Mouse (Mus musculus) heart, adult 8-10 months (tissue): ENCODE measurements around the gene Slc7a1. TPM values are rescaled to one million over a fixed set of nuclear protein-coding genes. Genes with fewer than 3 reads are reported as not detected.
"Not testable (repeated sequence)": the region's sequence is repeated elsewhere in the genome, so short reads cannot be mapped to it uniquely, and the experiment has no call there.

ENCODE experiments used
- DNase-seq: peaks from one replicate; pipeline ENCODE4 v3.0.0; 2022; ENCODE audit warnings: low spot score
- total RNA-seq, 4 experiments: library from RNA; stranded (reverse); gene quantifications; 2 replicates each; pipeline ENCODE4 v1.2.4; 2022

Gene Slc7a1
- total RNA-seq, 4 experiments from 2014 or later = 9.3 to 13.4 (median 10.9) TPM

DNA sequence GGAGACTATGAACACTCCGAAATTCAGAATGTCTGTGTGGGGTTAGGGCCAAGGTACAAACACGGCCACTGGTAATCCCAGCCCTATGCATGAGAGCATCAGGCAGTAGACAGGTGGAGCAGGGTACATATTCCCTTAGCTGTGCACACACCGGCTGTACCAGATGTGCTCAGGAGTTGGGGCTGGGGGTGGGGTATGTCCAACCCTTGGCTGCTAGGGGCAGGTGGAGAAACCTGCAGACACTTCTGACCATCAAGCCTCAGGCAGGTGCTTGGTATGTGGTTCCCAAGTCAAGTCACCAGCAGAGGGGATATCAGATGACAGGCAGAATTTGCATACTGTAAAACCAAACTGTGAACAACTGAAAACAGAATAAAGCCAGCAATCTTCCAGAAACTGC, 70.7 kb downstream of the Slc7a1 start:
- DNase-seq = no peak

DNA sequence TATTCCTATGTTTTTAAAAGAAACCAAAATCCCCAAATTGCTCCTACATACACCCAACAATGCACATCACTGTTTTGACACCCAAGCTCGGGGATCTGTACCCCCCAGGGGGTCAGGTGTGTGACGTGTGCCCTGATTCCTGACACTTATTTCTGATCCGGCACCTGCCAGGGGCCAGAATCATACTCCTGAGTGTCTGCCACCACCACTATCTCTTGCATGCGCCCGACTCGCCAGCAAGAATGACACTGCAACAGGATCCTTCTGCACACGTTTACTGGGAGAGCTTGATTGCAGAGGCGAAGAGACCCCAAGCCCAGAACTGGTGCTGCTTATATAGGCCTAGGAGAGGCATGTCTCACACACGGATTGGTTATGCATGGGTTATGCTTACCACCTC, 73.4 kb downstream of the Slc7a1 start:
- DNase-seq = not testable (repeated sequence)

DNA sequence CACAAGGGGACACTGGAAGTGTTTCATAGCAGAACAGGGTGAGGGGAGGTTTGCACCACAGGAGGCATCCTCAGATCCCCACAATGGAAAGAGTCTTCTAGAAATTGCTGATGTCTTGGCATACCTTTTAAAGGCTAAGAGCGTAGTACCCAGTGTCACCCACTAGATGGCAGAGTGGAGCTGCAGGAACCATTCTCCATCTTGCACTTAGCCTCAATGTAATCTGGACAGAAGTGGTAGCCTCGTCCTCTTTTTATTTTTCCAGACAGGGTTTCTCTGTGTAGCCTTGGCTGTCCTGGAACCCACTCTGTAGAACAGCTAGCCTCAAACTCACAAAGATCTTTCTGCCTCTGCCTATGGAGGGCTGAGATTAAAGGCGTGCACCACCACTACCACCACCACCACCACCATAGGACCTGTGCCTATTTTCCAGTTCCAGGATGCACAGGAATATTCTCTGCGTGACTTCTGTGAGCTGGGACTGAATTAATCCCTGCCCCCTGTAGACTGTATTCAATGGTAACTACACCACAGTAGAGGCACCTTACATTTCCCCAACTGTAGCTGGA, 74.3 kb downstream of the Slc7a1 start:
- no peak for DNase-seq

DNA sequence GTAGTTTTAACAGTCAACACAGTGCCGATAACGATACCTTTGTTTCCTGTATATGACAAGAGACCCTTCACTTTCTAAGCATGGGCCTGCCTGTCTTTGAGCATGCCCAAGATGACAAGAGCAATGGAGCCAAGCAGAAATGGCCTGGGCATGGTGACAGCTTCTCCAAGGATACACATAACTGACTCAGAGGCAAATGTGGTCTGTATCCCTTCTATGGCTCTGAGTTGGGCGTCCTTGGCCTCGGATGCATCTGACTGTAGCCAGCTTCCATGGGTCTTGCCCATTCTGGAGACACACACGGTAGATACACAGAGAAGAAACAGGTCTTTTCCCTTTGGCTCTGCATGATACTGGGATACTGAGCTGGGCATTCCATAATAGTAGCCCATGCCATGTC, 84.8 kb downstream of the Slc7a1 start:
- no peak for DNase-seq

DNA sequence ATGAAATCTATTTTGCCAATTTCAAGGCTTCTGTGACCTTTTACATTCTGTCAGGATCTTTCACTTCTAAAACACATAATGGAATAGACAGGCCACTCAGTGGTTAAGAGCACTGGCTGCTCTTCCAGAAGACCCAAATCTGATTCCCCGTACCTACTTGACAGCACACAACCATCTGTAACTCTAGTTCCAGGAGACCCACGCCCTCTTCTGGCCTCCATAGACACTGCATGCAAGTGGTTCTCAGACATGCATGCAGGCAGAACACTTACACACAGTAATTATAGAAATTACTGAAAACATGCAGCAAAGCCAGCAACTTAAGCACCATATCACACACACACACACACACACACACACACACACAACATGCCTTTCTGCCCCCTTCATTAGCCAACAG, 87.3 kb downstream of the Slc7a1 start:
- DNase-seq = no peak

DNA sequence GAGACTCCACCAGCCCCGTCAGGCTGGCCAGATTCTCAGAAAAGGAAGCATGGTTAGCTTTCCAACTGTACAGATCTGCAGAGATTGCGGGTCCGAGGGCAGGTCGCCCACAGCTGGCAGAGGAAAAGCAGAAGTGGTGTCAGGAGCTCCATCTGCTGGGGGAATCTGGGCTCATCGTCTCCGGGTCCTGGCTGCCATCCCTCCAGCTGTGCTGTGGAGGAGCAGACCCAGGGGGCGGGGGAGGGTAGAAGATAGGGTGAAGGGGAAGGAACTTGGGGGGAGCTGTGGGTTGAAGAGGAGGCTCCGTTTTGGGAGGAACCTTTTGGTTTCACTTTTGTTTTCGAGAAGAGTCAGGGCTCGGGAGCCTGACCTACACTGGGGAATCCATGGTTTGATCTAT, 88.9 kb downstream of the Slc7a1 start:
- DNase-seq = no peak

DNA sequence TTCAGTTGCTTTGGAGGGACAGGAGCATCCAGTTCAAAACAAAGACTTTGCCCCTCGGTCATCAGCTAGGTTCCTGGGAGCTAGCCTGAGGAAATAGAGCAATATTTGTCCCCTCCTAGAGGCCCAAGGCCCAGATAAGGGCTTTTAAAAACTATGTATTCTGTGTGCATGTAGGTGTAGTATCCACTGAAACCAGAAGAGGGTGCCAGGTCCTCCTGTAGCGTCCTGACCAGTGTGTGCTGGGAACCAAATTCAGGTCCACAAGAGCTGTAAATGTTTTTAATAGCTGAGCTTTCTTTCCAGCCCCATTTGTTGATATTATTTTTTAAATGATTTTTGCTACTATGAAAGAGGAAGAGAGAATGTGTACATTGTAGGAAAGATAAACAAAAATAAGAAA, 95.6 kb downstream of the Slc7a1 start:
- DNase-seq = no peak

DNA sequence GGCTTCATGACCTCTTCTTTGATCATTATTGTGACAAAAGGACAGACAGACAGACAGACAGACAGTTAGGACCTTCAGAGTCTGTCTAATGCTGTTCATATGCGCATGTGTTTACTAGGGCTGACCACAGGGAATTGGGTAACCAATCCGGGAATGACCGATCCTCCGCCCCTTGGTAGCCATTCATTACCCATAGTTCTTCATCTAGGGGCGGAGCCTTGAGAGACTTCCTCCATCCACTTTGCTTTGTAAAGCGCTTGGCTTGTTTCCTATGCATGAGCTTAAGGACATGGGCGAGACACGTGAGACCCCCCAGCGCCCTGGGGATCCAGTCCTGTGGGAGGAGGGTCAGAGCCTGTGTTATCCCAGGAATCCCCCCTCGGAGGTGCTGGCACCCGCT, 96.7 kb downstream of the Slc7a1 start:
- no peak for DNase-seq

DNA sequence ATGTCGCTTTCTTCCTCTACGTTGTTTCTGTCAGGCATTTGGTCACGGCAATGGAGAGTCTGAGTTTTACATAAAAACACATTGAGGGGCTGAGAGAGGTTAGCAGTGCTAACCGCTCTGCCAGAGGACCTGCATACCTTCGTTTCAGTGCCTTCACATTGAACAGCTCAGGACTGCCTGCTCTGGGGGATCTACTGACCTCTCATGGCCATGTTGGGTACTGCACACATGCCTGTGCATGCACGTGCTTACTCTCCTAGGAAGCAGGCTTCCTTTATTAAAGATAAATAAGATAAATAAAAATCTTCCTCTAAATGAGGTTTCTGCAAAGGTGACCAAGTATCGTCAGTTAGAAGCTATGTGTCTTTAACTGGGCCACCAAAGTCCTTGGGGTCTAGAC, 106.4 kb downstream of the Slc7a1 start:
- no peak for DNase-seq

DNA sequence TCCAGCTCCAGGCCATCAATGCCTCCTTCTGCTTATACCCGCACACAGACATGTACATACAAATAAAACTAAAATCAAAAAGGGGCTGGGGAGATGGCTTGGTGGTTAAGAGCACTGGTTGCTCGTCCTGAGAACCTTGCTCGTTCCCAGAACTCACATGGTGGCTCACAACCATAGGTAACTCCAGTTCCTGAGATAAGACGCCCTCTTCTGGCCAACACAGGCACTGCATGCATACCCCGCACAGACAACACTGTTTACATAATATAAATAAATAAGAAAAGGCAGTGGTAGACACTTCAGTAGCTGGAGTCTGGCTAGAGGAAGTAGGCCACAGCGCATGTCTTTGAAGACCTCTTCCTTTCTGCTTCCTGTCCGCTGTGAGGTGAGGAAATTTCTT, 106.8 kb downstream of the Slc7a1 start:
- no peak for DNase-seq

DNA sequence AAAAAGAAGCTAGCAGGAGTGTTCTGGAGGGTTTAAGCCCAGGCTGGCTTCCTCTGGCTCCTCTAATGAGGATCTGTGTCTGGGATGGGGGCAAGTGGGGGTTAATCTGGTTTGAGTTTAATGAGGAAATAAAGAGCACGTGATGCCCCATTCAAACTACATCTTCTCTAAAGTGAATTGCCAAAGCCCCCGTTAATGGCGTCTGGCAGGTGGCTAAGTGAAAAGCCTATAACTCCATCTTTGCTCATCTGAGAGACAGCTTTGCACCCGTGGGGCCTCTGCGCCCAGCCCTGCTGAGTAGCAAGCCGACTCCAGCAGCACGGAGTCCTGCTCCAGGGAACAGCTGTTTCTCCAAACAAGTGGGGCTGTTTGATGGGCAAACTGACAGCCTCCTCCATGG, 109.8 kb downstream of the Slc7a1 start:
- no peak for DNase-seq

DNA sequence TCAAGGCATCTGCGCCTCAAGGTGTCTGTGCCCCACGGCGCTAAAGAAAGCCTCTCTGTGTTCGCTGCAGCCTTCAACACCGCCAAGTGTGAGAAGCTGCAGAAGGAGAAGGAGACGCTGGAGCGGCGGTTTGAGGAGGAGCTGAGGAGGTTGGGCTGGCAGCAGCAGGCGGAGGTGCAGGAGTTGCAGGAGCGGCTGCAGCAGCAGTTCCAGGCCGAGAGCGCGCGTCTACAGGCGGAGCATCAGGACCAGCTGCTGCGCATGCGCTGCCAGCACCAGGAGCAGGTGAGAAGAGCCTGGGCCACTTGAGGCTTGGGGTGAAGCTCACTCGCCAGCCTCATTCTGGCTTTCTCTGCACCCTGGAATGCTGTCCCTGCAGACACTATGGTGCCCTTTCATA, 110.9 kb downstream of the Slc7a1 start:
- no peak for DNase-seq

DNA sequence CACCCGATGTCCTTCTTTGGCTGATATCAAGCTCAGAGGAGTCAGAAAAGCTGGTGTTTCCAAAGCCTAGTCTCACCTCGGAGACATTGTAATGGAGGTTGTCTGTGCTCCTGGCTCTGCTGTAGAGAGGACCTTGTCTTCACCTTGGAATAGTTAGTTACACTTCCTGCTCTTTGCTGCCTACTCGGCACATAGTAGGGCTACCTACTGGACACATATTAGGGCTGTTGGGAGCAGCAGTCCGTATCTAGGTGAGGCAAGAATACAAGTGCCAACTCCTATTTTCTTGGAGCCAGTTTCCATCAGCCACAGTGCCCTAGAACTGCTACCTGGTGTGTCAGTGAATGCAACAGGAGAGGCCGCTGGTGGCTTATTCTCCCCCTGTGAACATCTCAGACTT, 112.2 kb downstream of the Slc7a1 start:
- no peak for DNase-seq

DNA sequence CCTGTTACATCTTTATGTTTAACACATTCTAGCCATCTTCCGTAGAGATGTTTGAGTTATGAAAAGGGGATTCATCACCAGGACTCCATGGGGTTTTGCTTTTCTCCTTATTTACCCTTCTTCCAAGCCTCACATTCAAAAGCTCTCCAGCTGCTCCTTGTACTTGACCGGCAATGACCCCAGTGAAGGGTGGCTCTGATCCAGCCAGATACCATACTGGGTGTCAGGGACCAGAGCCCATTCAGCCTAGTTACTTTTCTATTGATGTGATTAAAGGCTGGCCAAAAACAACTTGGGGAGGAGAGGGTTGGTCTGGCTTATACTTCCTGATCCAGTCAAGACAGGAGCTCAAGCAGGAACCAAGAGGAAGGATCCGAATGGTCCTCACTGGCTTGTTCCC, 116.1 kb downstream of the Slc7a1 start:
- no peak for DNase-seq

DNA sequence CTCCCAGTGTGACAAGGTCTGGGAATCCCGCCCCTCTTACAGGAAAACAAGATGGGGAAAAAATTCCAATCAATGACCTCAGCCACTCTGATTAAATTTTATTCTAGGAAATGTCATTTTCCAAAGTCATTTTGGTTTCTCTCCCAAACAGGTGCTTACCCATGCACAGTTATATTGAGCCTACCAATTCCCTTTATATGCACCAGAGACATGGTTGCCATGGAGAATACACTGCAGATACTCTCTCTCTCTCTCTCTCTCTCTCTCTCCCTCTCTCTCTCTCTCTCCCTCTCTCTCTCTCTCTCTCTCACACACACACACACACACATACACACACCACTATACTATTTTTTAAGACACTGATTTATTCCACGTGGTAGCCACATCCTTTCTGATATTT, 116.5 kb downstream of the Slc7a1 start:
- DNase-seq = no peak

DNA sequence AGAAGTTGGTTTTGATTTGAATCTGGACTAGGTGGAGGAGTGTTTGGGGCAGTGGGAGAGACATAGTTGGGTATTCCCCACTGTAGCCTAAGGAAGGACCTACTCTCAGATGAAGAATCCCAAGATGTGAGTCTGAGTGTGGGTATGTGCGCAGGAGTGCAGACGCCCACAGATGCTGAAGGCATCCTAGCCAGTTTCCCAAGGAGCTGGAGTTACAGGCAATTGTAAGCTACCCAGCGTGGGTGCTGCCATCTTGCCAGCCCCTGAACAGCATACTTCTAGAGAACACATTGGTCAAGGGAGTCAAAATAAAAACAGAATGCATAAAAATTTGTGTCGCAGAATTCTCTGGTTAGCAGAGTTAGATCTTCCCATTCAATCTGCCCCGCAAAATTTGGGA, 117.1 kb downstream of the Slc7a1 start:
- no peak for DNase-seq

DNA sequence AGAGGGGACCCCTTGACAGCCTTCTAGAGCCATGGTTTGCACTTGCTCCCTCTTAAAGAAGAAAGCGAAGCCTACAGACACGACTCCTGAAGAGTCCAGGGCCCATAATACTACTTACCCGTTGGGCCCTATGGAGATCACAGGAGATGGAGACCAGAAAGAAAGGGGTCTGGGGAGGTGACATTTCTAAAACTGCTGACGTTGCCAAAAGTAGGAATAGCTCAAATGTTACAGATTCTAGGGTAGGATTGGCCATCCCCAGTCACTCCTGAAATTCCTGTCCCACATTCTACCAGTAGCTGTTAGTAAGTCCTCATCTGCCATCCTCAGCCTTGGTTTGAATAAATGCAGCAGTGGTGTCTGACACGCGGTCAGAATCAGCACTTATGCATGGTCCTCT, 117.6 kb downstream of the Slc7a1 start:
- DNase-seq = no peak

DNA sequence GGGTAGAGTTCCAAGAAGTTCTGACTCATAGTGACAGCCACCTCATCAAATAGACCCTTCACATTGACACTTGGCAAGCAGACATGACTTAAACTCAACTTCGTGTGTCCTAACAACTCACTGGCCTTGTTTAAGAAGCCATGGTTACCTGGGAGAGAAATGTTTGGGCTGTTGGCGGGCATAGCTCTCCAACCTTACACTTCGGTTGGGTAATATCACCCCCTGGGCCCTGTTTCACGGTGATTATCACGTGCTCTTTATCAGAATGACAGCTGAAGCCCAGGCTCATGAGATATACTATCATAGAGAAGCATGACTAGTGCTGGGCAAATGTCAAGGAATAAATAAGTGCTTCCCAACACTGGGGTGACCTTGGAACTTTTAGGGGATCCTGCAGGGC, 119.4 kb downstream of the Slc7a1 start:
- DNase-seq = no peak

DNA sequence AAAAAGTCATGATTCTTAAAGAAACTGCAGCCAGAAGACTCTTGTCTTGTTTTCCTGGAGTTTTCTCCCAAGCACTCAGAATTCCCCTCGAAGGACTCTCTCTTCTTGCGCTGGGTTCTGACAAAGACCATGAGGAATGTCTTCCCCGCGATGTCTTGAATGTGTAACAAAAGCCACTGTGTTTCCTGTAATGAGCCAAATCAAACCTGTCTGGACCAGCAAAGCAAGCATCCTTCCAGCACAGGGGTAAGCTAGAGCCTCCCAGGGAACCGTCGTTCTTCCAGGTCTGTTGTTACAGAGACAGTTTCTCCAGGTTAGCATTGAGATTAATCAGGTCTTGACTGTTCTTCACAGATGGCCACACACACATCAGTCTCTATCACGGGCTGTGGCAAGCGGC, 121.5 kb downstream of the Slc7a1 start:
- no peak for DNase-seq

Other genes with a start within 250 kb of the Slc7a1 start
- 10 to 100 TPM; 86.1 to 99.8 (median 92.6) TPM for gene Ubl3, start 152.9 kb upstream of the Slc7a1 start, total RNA-seq